Mouse (Mus musculus) Patski (cell line): ENCODE data around the gene Rere. TPM values are rescaled to one million over a fixed set of nuclear protein-coding genes. Genes with fewer than 3 reads are reported as not detected.

Experiments
- ATAC-seq: fragments of 100-300 bp; one replicate; pipeline ENCODE4 v1.8.0; 2021
- CTCF ChIA-PET: fragments of 350-600 bp; sonication (Branson Sonifier 250); formaldehyde crosslinking; loops from one replicate; lab custom pipeline; 2022; ENCODE audit warnings: inconsistent platforms; lab: Charles Lee
- POLR2A ChIA-PET: fragments of 350-600 bp; sonication (Branson Sonifier 250); formaldehyde crosslinking; loops from one replicate; lab custom pipeline; 2022; ENCODE audit warnings: antibody characterized with exemption, inconsistent platforms; lab: Charles Lee
- DNase-seq: peaks from one replicate; pipeline ENCODE4 v3.0.0-alpha.2; 2011; ENCODE audit warnings: low read depth, low spot score
- H3K27me3 ChIP-seq: fragments of 371-371 bp; one replicate; pipeline ENCODE4 v1.5.1; 2021
- CTCF ChIP-seq: fragments of 100-300 bp; IDR thresholded peaks from one replicate; pipeline ENCODE4 v1.5.1; 2021
- in situ Hi-C: fragments of 300-500 bp; cut with MboI; formaldehyde crosslinking; loops from 3 replicates; pipeline ENCODE4 v1.11.1; 2018; ENCODE audit warnings: low pct_unique_long_range_greater_than_20kb, mixed read lengths
- polyA plus RNA-seq: library from polyadenylated mRNA; unstranded; gene quantifications from one replicate; pipeline ENCODE4 v1.2.3, GENCODE M21; 2021

Gene Rere
- polyA plus RNA-seq, 1 experiment from 2014 or later: 155 TPM

DNA sequence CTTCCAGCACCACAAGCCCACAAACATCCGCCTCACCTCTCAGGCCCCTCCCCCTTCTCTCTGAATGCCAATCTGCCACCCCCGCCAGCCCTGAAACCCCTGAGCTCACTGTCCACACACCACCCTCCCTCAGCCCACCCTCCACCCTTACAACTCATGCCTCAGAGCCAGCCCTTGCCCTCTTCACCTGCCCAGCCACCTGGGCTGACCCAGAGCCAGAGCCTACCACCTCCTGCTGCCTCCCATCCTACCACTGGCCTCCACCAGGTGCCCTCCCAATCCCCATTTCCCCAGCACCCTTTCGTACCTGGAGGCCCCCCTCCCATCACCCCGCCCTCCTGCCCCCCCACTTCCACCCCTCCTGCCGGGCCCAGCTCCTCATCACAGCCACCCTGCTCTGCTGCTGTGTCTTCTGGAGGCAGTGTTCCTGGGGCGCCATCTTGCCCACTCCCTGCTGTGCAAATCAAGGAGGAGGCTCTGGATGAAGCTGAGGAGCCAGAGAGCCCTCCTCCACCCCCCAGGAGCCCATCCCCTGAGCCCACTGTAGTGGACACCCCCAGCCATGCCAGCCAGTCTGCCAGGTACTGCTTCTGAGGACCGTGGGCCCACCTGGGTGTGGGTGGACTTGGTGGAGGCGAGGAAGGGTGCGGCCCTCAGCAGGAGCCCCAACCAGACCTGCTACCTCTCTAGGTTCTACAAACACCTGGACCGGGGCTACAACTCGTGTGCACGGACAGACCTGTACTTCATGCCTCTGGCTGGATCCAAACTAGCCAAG lies 334.0 kb downstream of the Rere start:
- ChIA-PET CTCF (interaction anchor here (1.5 to 1.7 kb wide), 2 partner anchors 9 kb away, joined by 4 to 5 read pairs; no protein-coding TSS in a partner anchor), POLR2A (interaction anchor here (0.6 kb wide), 2 partner anchors 133 to 379 kb away, joined by 3 read pairs; partner anchors contain the start of gene Eno1)
- ATAC-seq (no peak), DNase-seq (no peak)
- in situ Hi-C loops: loop anchor here (5.0 kb wide), 1 partner anchor 358 kb away; no protein-coding TSS in a partner anchor
- TF ChIP-seq CTCF: no peak
- H3K27me3 ChIP-seq: no peaks in the 10 kb centered on the region

DNA sequence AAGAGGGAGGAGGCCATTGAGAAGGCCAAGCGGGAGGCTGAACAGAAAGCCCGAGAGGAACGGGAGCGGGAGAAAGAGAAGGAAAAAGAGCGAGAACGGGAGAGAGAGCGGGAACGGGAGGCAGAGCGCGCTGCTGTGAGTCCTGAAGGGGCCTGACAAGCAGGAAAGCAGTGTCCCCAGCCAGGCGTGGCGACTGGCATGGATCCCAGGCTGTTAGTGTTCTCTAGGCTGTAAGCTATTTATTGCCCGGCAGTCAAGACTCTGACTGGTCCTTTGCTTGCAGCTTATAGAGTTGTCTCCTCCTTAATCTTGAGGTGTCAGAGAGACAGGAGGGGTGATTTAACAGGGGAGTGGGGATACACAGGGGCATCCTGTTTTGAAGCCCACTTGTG lies 334.6 kb downstream of the Rere start:
- no peak for ATAC-seq
- TF ChIP-seq CTCF: no peak

GRCm38 (mm10) chr4:150616841-150617240 lies 335.4 kb downstream of the Rere start:
- ATAC-seq (no peak), DNase-seq (no peak)
- ChIA-PET POLR2A (no interaction called here), CTCF (interaction anchor here (1.5 kb wide), 1 partner anchor 8 kb away, joined by 4 read pairs; no protein-coding TSS in a partner anchor)
- TF ChIP-seq CTCF: no peak
- no peaks in the 10 kb centered on the region for H3K27me3 ChIP-seq
- in situ Hi-C loops: loop anchor here (5.0 kb wide), 1 partner anchor 360 kb away; no protein-coding TSS in a partner anchor

More for the DNA sequence above, 334.6 kb downstream of the Rere start:
- no peaks in the 10 kb centered on the region for H3K27me3 ChIP-seq
- in situ Hi-C loops: loop anchor here (5.0 kb wide), 1 partner anchor 359 kb away; no protein-coding TSS in a partner anchor
- DNase-seq: no peak
- ChIA-PET POLR2A (no interaction called here), CTCF (interaction anchor here (1.5 to 1.7 kb wide), 2 partner anchors 9 kb away, joined by 4 to 5 read pairs; no protein-coding TSS in a partner anchor)

DNA sequence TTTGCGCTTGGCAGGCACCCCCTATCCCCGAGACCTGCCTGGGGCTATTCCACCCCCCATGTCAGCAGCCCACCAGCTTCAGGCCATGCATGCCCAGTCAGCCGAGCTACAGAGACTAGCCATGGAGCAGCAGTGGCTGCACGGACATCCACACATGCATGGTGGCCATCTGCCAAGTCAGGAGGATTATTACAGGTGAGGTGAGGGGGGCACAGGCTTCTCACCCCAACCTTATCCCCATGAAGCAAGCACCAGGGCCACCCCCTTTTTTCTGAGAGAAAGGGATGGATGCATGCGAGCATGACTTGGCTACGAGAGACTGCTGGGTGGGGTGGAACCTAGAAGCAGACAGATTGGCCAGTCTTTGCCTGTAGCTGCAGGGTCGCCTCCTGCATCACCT lies 337.6 kb downstream of the Rere start:
- ATAC-seq (no peak), DNase-seq (no peak)
- no peaks in the 10 kb centered on the region for H3K27me3 ChIP-seq
- ChIA-PET CTCF (no interaction called here), POLR2A (interaction anchor here (1.3 kb wide), 1 partner anchor 22 kb away, joined by 3 read pairs; no protein-coding TSS in a partner anchor)
- in situ Hi-C loops: loop anchor here (5.0 kb wide), 1 partner anchor 362 kb away; no protein-coding TSS in a partner anchor
- no peak for TF ChIP-seq CTCF

DNA sequence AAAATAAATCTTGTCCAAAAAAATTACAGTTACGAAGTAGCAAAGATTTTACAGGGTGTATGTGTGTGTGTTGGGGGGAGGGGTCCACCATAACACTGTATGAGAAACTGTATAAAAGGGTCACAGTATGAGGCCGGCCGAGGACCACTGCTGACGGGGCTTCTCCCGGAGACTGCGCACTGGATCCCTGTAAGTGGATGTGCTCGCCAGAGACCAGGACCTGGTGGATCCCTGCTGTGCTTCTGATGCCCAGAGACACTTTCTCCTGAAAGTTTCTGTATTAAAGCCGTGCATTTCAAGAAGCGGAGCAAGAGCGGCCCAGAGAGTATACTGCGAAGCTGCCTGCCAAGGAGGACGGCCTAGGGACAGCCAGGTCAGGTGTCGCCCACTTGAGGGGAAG lies 341.2 kb downstream of the Rere start:
- TF ChIP-seq CTCF: no peak
- CTCF ChIA-PET: no interaction called here
- POLR2A ChIA-PET: interaction anchor here (1.6 kb wide), 1 partner anchor 53 kb away, joined by 3 read pairs; no protein-coding TSS in a partner anchor
- ATAC-seq (no peak), DNase-seq (no peak)
- in situ Hi-C loops: no loop called here
- no peaks in the 10 kb centered on the region for H3K27me3 ChIP-seq

DNA sequence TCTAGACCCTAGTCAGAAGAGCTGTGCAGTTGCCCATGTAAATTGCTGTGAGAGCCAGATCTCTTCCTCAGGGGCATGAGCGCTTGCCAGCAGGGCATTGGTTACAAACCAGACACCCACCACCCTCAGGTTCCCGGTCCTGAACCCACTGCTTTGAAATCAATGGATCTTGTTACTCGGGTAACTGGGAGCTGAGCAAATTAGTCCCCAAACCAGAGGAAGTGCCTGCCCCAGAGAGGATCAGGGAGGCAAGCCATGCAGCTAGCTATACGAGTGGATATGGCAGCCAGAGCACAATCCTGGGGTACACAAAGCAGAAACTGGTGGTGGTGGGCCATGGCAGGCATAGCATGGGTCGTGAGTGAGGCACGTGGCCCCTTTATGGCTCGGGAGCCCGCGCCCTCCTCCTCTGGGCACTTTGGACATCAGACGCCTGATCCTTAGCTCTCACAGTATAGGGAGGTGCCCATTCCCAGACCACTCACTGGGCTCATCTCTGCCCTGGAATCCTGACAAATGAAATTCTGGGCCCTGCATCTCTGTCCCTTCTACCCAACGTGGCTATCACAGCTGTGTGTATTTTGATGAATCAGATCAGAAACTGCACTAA lies 342.9 kb downstream of the Rere start:
- ChIA-PET POLR2A (interaction anchor here (0.5 to 1.3 kb wide), 2 partner anchors 26 to 449 kb away, joined by 3 to 5 read pairs; no protein-coding TSS in a partner anchor), CTCF (interaction anchor here (1.0 to 2.5 kb wide), 4 partner anchors 8 to 38 kb away, joined by 3 to 6 read pairs (median 4); no protein-coding TSS in a partner anchor)
- ATAC-seq (no peak), DNase-seq (no peak)
- no peaks in the 10 kb centered on the region for H3K27me3 ChIP-seq
- in situ Hi-C loops: no loop called here
- TF ChIP-seq CTCF: no peak

DNA sequence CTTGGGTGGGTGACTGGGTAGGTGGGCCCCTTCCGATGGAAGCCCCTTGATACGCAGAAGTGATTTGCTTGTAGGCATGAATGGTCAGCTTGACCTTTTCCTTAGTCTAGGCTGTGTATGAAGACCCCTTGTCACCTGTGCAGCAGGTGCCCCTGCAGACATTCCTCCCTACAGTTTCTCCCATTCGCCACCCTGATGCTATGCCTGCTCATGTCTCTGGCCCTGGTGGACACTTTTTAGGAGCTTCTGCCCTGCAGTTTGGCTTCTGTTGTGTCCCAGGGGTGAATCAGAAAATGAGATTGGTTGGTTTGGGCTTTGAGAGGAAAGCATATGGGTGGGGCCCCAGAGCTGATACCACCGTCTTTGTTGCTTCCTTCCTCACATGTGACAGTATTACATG lies 343.5 kb downstream of the Rere start:
- no peak for DNase-seq
- CTCF ChIA-PET: interaction anchor here (1.0 to 2.5 kb wide), 5 partner anchors 9 to 49 kb away, joined by 3 to 6 read pairs (median 3); no protein-coding TSS in a partner anchor
- in situ Hi-C loops: no loop called here
- POLR2A ChIA-PET: interaction anchor here (0.5 to 1.3 kb wide), 3 partner anchors 27 to 450 kb away, joined by 3 to 5 read pairs (median 4); no protein-coding TSS in a partner anchor
- no peak for TF ChIP-seq CTCF
- no peaks in the 10 kb centered on the region for H3K27me3 ChIP-seq
- ATAC-seq: peak; percentile 4

DNA sequence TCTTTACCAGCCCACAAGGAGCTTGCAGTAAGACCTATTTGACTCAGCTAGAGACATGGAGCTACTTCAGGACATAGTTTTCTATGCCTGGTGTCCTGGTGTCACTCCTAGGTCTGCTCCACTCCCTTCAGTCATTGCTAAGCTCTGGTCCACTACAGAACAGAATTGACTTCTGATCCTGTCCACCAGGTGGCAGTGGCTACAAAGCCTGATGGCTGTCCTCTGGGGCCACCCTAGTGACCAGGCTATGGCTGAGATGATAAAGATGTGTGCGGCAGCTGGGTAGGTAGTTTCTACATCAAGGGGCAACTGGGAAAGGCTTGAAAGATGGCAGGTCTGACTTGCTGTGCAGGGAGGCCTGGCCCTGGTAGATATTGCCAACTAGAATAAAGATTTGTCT lies 344.0 kb downstream of the Rere start:
- ATAC-seq (peak; percentile 63), DNase-seq (no peak)
- no peaks in the 10 kb centered on the region for H3K27me3 ChIP-seq
- in situ Hi-C loops: no loop called here
- POLR2A ChIA-PET: interaction anchor here (0.6 to 1.3 kb wide), 2 partner anchors 27 to 266 kb away, joined by 3 to 4 read pairs; no protein-coding TSS in a partner anchor
- CTCF ChIA-PET: interaction anchor here (1.0 to 2.5 kb wide), 7 partner anchors 9 to 285 kb away, joined by 3 to 6 read pairs (median 3); no protein-coding TSS in a partner anchor
- TF ChIP-seq CTCF: no peak

GRCm38 (mm10) chr4:150625951-150626732 lies 344.7 kb downstream of the Rere start:
- DNase-seq: no peak
- no peaks in the 10 kb centered on the region for H3K27me3 ChIP-seq
- ChIA-PET POLR2A (no interaction called here), CTCF (interaction anchor here (1.0 to 2.5 kb wide), 4 partner anchors 33 to 284 kb away, joined by 3 to 6 read pairs (median 3); no protein-coding TSS in a partner anchor)
- in situ Hi-C loops: no loop called here
- ATAC-seq: no peak
- TF ChIP-seq CTCF: no peak
